Mouse (Mus musculus) ovary, postnatal 14 days (tissue): ENCODE data around the gene H2-T3.
"Not testable (repeated sequence)": the region's sequence is repeated elsewhere in the genome, so short reads cannot be mapped to it uniquely, and the experiment has no call there.

ENCODE experiments used
- DNase-seq: peaks from one replicate; pipeline ENCODE4 v3.0.0; 2022; ENCODE audit warnings: low spot score

The H2-T3 gene

DNA sequence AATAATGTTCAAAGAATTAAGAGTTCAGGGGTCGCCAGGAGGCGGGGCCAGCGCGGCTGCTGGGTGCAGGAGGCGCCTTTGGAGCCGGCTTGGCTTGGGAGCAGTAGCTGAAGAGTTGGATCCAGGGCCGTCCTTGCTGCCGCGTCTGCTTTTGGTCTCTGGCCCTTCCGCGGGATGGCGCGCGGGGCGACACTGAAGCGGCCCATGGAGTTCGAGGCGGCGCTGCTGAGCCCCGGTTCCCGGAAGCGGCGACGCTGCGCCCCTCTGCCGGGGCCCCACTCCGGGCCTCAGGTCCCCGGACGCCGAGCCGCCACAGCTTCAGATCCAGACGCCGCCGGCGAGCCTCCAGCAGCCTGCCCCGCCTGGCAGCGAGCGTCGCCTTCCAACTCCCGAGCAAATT, 11.1 kb downstream of the H2-T3 start:
- not testable (repeated sequence) for DNase-seq

GRCm38 (mm10) chr17:36176132-36176531, 14.0 kb downstream of the H2-T3 start:
- not testable (repeated sequence) for DNase-seq

GRCm38 (mm10) chr17:36170287-36170814, 19.7 kb downstream of the H2-T3 start:
- no peak for DNase-seq

DNA sequence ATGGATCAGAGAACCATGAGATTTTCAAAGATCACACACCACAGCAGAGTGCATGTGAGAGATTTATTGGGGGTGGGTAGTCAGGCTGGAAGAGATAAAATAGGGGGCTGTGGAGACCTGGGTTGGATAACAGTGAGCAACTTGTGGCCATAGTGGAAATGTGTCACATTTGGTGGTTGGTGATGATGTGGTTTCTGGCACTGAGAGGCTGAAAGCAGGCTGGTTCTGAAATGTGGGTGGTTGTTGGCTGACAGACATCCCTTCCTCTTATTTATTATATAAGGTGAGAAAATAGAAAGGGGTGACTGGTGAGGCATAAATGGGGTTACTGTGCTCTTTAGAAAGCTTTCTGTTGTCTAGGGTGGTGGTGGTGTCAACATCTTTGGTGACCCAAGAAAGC, 20.3 kb downstream of the H2-T3 start:
- no peak for DNase-seq

DNA sequence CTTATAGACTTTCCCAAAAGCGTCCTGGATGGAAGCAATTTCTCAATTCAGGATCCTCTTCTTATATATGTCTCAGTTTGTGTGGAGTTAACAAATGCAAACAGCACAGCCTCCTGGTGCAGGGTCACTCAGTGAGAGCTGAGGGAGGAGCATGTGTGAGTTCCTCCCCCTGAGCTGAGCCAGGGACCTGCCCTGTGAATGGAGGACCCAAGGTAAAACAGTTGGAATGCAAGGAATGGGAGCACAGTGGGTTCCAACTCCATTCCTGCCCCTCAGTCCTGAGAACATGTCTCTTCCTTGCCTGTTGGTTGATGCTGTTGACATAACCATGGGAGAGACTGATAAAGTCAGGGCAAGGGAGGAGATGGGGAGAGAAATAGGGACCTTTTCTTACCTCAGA, 21.0 kb downstream of the H2-T3 start:
- not testable (repeated sequence) for DNase-seq

DNA sequence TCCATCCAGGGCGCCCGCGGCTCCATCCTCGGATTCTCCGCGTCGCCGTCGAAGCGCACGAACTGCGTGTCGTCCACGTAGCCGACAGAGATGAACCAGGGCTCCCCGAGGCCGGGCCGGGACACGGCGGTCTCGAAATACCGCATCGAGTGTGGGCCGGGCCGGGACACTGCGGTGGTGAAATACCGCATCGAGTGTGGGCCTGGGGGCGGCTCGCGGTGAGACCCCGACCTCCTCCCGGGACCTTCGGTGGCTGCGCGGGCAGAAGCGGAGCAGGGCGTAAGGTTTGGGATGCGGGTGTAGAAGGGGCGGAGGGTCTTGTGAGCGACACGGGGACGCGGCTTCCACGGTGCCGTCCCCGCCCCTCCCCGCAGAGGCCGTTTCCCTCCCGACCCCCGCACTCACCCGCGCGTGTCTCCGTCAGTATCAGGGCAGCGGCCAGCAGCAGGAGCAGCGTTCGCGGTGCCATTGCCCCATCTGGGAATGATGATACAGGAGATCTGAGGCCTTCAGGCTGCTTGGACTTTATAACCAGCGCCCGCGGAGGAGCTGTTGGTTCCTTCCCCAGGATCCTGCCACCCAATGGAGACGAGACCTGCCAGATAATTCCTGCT, 21.9 kb downstream of the H2-T3 start, which contains the start of gene Gm8909:
TSS of gene Gm8909 (minus strand) at position 499 of the 614 bp plus-strand sequence.
- no peak for DNase-seq

- DNase-seq = no peak
Observed at GRCm38 (mm10) chr17:36167306-36168038, 22.6 kb downstream of the H2-T3 start.

DNA sequence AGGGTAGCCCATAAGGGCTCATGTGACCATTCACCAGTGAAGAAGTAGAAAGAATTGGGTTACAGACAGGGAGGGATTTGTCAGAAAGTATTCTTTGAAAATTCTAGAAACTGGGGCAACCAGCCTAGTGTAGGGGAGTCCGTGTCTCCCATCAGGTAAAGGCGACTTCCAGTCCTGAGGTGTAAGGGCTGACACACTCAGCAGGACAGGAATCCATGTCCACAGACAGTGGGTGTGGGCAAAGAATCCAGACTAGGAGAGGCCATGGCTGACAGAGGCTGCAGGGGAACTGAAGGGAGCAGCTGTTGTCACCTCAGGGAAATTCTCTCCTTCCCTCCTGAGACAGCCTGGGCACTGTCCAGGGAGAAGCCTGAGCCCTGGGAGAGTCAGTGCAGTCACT, 23.2 kb downstream of the H2-T3 start:
- DNase-seq = not testable (repeated sequence)

DNA sequence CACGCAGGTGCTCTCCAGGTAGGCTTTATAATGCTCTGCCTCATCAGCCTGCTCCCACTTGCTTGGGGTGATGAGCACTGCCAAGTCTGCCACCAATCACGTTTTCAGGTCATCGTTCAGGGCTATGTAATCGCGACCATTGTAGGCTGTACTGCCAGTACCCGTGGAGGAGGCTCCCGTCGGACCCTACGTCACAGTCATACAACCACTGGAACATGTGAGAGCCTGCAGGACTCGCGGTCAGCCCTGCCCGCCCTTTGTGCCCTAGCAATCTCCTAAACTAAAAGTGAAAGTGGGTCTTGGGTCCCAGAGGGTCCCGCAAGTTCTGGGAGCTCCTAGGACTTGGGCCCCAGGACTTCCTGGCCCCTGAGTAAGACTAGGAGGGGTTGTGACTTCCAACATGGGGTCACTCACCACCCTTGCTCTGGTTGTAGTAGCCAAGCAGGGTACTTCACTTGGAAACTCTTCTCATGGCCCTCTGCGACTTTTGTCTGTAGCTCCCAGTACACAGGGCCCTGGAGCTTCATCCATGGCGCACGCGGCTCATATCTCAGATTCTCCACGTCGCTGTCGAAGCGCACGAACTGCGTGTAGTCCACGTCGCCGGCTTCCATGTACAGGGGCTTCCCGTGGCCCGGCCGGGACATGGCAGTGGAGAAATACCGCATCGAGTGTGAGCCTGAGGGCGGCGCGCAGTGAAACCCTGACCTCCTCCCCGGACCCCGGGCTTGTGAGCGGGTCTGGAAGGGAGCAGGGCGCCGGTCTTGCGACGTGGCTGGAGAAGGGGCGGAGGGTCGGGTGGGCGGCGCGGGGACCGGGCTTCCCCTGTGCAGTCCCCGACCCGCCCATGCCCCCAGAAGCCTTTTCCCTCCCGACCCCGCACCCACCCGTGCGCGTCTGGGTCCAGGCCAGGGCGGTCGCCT, 28.7 kb downstream of the H2-T3 start:
- DNase-seq = no peak

DNA sequence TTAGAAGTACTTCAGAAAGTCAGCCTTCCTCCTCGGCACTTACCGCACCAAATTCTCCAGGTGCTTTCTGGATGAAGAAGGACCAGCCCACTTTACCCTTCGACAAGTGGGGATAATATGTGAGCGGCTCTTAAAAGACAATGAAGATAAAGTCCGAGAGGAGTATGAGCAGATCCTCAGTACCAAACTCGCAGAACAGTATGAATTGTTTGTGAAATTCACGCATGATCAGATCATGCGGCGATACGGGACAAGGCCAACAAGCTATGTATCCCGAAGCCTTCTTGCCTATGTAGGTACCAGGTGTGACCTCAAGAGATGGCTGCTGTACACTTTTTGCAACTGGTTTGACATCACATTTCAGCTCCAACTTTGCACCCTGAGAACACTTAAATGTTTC, 31.8 kb downstream of the H2-T3 start:
- not testable (repeated sequence) for DNase-seq

DNA sequence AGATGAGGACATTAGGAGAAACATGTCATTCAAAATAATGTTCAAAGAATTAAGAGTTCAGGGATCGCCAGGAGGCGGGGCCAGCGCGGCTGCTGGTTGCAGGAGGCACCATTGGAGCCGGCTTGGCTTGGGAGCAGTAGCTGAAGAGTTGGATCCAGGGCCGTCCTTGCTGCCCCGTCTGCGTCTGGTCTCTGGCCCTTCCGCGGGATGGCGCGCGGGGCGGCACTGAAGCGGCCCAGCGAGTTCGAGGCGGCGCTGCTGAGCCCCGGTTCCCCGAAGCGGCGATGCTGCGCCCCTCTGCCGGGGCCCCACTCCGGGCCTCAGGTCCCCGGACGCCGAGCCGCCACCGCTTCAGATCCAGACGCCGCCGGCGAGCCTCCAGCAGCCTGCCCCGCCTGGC, 32.3 kb downstream of the H2-T3 start:
- not testable (repeated sequence) for DNase-seq

GRCm38 (mm10) chr17:36154271-36155149, 35.6 kb downstream of the H2-T3 start:
- DNase-seq = no peak

- DNase-seq = not testable (repeated sequence)
Observed at GRCm38 (mm10) chr17:36151200-36151599, 38.9 kb downstream of the H2-T3 start.

DNA sequence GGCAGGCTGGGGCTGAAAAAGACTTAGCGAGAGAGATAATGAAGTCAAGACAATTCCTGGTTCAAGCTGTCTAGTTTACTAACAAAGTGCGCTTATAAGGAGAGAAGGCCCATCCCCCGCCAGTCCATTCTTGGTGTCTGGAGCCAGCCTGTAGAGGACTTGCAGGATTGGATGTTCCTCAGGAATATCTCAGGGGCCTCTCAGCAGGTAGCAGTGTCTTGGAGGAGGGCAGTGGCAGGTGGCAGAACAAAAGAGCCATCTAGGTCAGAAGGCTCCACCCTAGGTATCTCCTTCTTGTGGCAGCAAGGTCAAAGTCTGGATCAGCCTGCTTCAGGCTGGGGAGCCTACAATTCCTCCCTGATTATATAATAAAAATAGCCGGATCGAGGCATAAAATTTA, 41.6 kb downstream of the H2-T3 start:
- not testable (repeated sequence) for DNase-seq

GRCm38 (mm10) chr17:36146937-36147336, 43.1 kb downstream of the H2-T3 start:
- DNase-seq = not testable (repeated sequence)

- DNase-seq = not testable (repeated sequence)
Observed at GRCm38 (mm10) chr17:36145861-36146156, 44.3 kb downstream of the H2-T3 start.

GRCm38 (mm10) chr17:36145111-36145860, 44.8 kb downstream of the H2-T3 start:
- DNase-seq = no peak

DNA sequence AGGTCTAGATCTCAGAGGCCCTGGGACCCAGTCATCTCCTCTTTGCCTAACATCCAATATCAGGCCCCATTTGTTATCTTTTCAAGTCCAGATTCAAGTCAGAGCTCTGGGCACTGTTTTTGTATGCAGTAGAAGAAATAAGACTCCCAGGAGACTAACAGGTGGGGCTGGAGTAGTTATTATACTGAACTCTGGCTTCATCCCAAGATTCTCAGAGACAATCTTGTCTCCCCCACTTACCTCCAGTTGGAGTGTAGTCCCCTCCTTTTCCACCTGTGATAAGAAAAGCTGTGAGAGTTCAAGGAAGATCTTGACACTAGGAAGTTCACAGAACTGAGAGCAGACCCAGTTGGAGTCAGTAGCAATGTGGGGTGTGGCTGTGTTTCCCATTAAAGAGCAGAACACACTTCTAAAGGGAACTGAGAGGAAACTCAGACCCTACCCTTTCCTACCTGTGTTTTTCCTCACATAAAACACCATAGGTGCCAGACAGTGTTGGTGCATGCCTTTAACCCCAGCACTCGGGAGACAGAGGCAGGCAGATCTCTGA, 53.7 kb downstream of the H2-T3 start:
- DNase-seq = not testable (repeated sequence)
